Comparison of ENCODE assay signal across 20 mouse cellular contexts in genomic region chr4:117254017-117254627, GRCm38 (mm10). TPM values are rescaled to one million over a fixed set of nuclear protein-coding genes. Genes with fewer than 3 reads are reported as not detected.
DNase-seq lines count a peak whose midpoint lies in the region; ATAC-seq and TF ChIP-seq lines count a peak whose summit lies in the region.
"Had no signal": no experiment of that assay in that cellular context is flagged by ENCODE, and none has a peak within 500 bp of the region (broad histone marks: within the 10 kb centered on the region; RNA-seq: fewer than 3 reads in every experiment).

No protein-coding gene starts in this region.

- intact Hi-C loops in left cerebral cortex, postnatal 10 days (cut with DNase I), result no loop called here

- no peak for DNase-seq in heart, postnatal 4 days
- peak; percentile 19 for DNase-seq in lung, postnatal 36 days
- DNase-seq in lung, adult 2 months, result no peak
- no peak for DNase-seq in left cerebral cortex, postnatal 10 days (ENCODE audit: extremely low spot score in 1 of 2, low spot score in 2 of 2)
- DNase-seq in layer of hippocampus, postnatal 10 days (ENCODE audit: low spot score in 2 of 2), result no peak
- DNase-seq: midbrain, embryonic 14.5 days; right cerebral cortex, postnatal 14 days; thymus, adult 2 months had no signal

- H3K4me1 ChIP-seq in heart, embryonic 14.5 days (ENCODE audit: control insufficient read depth in 2 of 2, insufficient read depth in 2 of 2, low read length in 2 of 2), result peaks cover 26 to 30% of the 10 kb centered on the region in 2 experiments
- H3K4me1 ChIP-seq in lung, adult 2 months (ENCODE audit: control insufficient read depth, insufficient read depth, low read length), result peaks cover 5% of the 10 kb centered on the region; the same call in 1 of the 2 replicates

- 0 out of 2 replicates have a peak, but pooled peaks cover 6% of the 10 kb centered on the region for H3K36me3 ChIP-seq in heart, embryonic 14.5 days (ENCODE audit: control insufficient read depth, insufficient read depth, low read length)
- H3K36me3 ChIP-seq: liver, embryonic 12.5 days; neural tube, embryonic 12.5 days had no signal

- no peak for TF ChIP-seq CTCF in lung, adult 2 months (IDR thresholded peaks at IDR 0.05; ENCODE audit: insufficient read depth, low read length)

- H3K4me3 ChIP-seq in heart, embryonic 14.5 days (ENCODE audit: control insufficient read depth in 1 of 2, insufficient read depth in 1 of 2, low read depth in 1 of 2, low read length in 2 of 2), result no peak overlapping the region
- no peak overlapping the region for H3K4me3 ChIP-seq in lung, adult 2 months (replicated peaks; ENCODE audit: extremely low read depth, low read depth, low read length)
- H3K4me3 ChIP-seq: erythroblast, embryonic 14.5 days; layer of hippocampus, adult 2 months; liver, embryonic 12.5 days; neural tube, embryonic 12.5 days had no signal

- no peaks in the 10 kb centered on the region for H3K9me3 ChIP-seq in heart, embryonic 14.5 days (ENCODE audit: control insufficient read depth, low read length)
- H3K9me3 ChIP-seq: liver, embryonic 12.5 days; neural tube, embryonic 12.5 days had no signal

- 66% methylated on average over 5 of the region's 5 CpGs for WGBS in heart, embryonic 14.5 days
- WGBS in lung, adult 2 months, result 27% methylated on average over 5 of the region's 5 CpGs

- peak overlapping the region; percentile 42; the same call in 1 of the 2 replicates for H3K9ac ChIP-seq in heart, embryonic 14.5 days (ENCODE audit: low read length)
- H3K9ac ChIP-seq: liver, embryonic 12.5 days; neural tube, embryonic 12.5 days had no signal

- TF ChIP-seq POLR2A in lung, adult 2 months (IDR thresholded peaks at IDR 0.05; ENCODE audit: borderline replicate concordance, extremely low read depth, low read depth, low read length), result no peak

- peak overlapping the region; percentile 75; the same call in 1 of the 2 replicates for H3K4me2 ChIP-seq in heart, embryonic 14.5 days (ENCODE audit: low read length)
- H3K4me2 ChIP-seq: liver, embryonic 12.5 days; neural tube, embryonic 12.5 days had no signal

- no peak for ATAC-seq in heart, embryonic 14.5 days (ENCODE audit: insufficient number of reproducible peaks, insufficient read depth, low FRiP score, low read depth)
- peak; percentile 54 for ATAC-seq in common myeloid progenitor, adult 5-6 weeks (replicated peaks; ENCODE audit: low read depth, poor library complexity, severe bottlenecking)
- ATAC-seq in monocyte, adult 5-6 weeks (replicated peaks; ENCODE audit: insufficient number of reproducible peaks, low FRiP score, low TSS enrichment, poor library complexity, severe bottlenecking), result peak; percentile 18; the same call in 1 of the 2 replicates
- ATAC-seq: forebrain, embryonic 16.5 days; inflammation-experienced regulatory T-cells, adult 6 months; liver, embryonic 12.5 days; lung, postnatal 0 days had no signal

- H3K27me3 ChIP-seq in heart, embryonic 14.5 days (ENCODE audit: control insufficient read depth, insufficient read depth, low read length), result no peaks in the 10 kb centered on the region
- H3K27me3 ChIP-seq: neural tube, embryonic 12.5 days had no signal

- H3K27ac ChIP-seq in heart, embryonic 14.5 days (replicated peaks in 1 of 2; ENCODE audit: control insufficient read depth in 1 of 2, insufficient read depth in 1 of 2, low read depth in 2 of 2, low read length in 2 of 2), result peak overlapping the region in 1 of 2 experiments; percentile 42; a peak in 2 of 4 replicates
- H3K27ac ChIP-seq: layer of hippocampus, adult 2 months; liver, embryonic 12.5 days; neural tube, embryonic 12.5 days had no signal

RNA-seq across cellular contexts. Expression of gene Armh1, which starts 2.2 kb away (rescaled TPM):
- 0.27 and 0.42 TPM in 2 replicates for polyA plus RNA-seq in heart, embryonic 14.5 days (2014; fragmentation: Nextera tagmentation; extraction: Ambion mirVana)
- total RNA-seq in heart, postnatal 4 days (2021), result under 1 TPM; 0.38 to 0.43 TPM
- polyA plus RNA-seq in lung, adult 2 months (2012; rRNA removed), result 4.2 and 5.2 TPM in 2 replicates
- not detected in 2 replicates for total RNA-seq in common myeloid progenitor, adult 5-6 weeks (2017)
- total RNA-seq in monocyte, adult 5-6 weeks (2017), result not detected in 3 replicates
- 1 to 10 TPM in 1 of 2 experiments, under 1 TPM in 1; 0.81 to 1.8 TPM for total RNA-seq in left cerebral cortex, postnatal 10 days (2021)
- 1 to 10 TPM; 2.3 to 3.7 TPM for total RNA-seq in layer of hippocampus, postnatal 10 days (2021)
- total RNA-seq: gastrocnemius, adult 18-20 months; heart, postnatal 36 days had no signal
- polyA plus RNA-seq: erythroblast, embryonic 14.5 days; inflammation-experienced regulatory T-cells, adult 6 months had no signal

RNA-seq across cellular contexts. Expression of gene Tmem53, which starts 2.4 kb away (rescaled TPM):
- polyA plus RNA-seq in heart, embryonic 14.5 days (2014; fragmentation: Nextera tagmentation; extraction: Ambion mirVana), result 38.0 and 39.8 TPM in 2 replicates
- 10 to 100 TPM; 25.5 to 27.1 TPM for total RNA-seq in heart, postnatal 4 days (2021)
- polyA plus RNA-seq in lung, adult 2 months (2012; rRNA removed), result 21.7 and 24.1 TPM in 2 replicates
- total RNA-seq in common myeloid progenitor, adult 5-6 weeks (2017), result not detected in 2 replicates
- total RNA-seq in monocyte, adult 5-6 weeks (2017), result 0.29 TPM in 1 of 3 replicates, not detected in the others
- 1 to 10 TPM; 2.0 to 3.2 TPM for total RNA-seq in left cerebral cortex, postnatal 10 days (2021)
- 1 to 10 TPM; 5.0 to 6.2 TPM for total RNA-seq in layer of hippocampus, postnatal 10 days (2021)
